Mouse (Mus musculus): ENCODE measurements around the gene Bicral.

Gene Bicral

DNA sequence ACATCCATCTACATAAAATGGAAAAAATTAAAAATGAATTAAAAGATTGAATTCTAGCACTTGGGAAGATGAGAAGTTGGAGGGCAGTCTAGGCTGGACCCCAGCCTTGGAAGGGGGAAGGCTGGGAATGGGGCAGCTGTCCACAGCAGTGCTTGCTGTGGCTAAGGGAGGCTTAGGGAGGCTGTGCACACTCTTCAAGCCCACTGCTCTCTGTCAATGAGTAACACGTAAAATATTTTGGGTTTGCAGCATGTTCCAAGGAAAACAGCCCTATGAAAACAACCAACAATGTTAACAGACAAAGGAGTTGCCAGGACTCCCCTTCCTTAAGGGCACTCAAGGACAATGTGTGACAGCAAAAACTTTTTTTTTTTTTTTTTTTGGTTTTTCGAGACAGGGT lies 15.3 kb downstream of the Bicral start:
- no peak for DNase-seq (ENCODE audit: low spot score)

DNA sequence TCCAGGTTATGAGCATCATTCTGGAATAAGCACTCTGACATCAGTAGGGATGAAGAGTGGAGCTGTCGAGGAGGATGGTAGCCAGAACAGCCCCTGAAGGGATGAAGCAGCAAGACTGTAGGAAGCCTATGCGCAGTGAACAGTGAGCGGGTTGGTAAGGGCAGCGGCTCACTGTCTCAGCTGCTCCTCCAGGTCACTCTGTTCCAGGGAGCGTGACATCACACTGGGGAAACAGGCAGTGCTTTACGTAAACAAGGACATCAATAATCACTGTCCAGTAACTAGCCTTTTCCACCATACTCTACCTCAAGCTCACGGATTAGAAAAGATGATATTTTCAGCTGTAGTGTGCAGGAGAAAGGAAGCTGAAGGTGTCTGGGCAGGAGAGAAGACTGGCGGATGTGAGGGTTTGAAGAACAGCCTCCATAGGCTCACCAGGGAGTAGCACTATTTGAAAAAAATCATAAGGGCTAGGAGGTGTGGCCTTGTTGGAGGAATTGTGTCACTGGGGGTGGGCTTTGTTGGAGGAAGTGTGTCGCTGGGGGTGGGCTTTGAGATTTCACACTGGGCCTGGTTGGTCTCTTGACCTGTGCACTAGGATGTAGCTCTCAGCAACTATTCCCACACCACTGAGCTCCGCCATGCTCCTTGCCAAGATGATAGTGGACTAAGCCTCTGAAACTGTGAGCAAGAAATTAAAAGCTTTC lies 17.8 kb downstream of the Bicral start:
- DNase-seq (ENCODE audit: low spot score): no peak

GRCm38 (mm10) chr17:46838396-46838920 lies 19.8 kb downstream of the Bicral start:
- DNase-seq (ENCODE audit: low spot score): no peak

DNA sequence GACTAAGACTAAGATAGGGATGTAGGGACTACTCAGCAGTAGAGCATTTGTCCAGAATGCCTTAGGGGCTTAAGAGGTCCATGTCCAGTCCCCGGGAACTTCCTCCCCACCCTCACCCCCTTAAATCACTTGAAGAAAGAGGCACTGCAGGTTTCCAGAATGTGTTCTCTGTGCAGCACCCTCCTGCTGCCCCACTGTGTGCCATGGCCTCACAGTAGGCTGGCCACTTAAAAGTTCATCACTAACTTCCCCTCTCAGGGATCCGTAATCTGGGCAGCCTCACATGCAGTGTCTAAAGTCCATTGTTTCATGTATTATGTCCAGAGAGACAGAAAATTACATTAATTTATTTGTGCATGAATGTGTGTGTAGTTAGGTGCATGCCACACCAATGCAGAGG lies 20.4 kb downstream of the Bicral start:
- no peak for DNase-seq (ENCODE audit: low spot score)

GRCm38 (mm10) chr17:46835093-46835715 lies 23.1 kb downstream of the Bicral start:
- no peak for DNase-seq (ENCODE audit: low spot score)

GRCm38 (mm10) chr17:46832981-46833305 lies 25.3 kb downstream of the Bicral start:
- no peak for DNase-seq (ENCODE audit: low spot score)

DNA sequence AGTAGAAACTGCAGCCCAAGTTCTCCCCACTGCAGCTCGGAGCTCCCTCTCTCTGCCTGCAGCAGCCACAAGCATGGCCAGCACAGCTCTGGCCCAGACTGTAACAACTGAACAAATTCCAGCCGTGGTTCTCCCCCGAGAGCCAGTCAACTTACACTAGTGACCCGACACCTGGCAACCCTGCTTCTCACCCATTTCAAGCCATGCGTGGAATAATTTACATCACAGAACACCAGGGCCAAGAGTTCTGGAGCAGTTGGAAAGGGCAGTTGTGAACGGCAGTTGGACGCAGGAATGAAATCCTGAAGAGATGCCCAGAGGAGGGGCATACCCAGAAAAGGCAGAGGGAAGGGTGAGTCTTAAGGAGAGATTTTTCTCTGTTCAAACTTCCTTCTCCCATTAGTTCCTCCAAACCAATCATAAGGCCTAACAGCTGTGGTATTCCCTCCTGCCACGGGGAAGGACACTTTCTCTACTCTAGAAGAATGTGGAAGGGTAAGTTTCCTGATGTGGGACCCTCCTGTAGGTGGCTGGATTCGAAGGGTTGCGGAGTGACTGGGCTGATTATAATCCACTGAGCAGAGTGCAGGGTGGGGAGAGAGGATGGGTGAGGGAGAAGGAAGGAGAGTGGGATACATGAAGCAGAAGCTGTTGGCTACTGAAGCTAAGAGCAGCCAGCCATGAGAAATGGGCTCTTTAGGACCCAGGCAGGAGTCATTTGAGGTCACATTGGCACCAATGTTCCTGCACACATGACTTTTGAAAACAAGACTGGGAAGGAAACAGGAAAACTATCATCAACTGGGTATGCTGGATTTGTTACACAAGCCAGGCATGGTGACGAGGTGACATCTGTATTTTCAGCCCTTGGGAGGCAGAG lies 25.9 kb downstream of the Bicral start:
- DNase-seq (ENCODE audit: low spot score): no peak

- no peak for DNase-seq (ENCODE audit: low spot score)
These were observed 28.3 kb downstream of the Bicral start for GRCm38 (mm10) chr17:46829856-46830535.

DNA sequence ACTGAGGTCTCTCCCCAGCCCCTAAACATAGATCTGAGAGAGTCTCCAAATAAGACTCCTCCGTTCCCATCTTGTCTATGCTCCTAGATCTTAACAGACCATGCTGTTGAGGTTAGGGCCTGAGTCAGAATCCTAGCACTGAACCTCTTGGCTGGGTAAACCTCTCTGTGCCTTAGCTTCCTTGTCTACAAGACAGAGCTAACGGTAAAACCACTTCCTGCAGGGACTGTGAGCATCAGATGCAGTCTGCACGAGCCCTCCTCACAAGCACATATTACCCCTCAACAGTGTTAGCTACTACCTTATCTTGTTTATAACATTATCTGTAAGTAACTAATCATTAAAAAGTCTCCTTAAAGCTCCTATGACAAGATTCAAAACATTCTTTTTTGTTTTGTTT lies 29.3 kb downstream of the Bicral start:
- DNase-seq (ENCODE audit: low spot score): no peak

GRCm38 (mm10) chr17:46823091-46823490 lies 35.2 kb downstream of the Bicral start:
- DNase-seq (ENCODE audit: low spot score): no peak

GRCm38 (mm10) chr17:46820628-46821027 lies 37.7 kb downstream of the Bicral start:
- no peak for DNase-seq (ENCODE audit: low spot score)

DNA sequence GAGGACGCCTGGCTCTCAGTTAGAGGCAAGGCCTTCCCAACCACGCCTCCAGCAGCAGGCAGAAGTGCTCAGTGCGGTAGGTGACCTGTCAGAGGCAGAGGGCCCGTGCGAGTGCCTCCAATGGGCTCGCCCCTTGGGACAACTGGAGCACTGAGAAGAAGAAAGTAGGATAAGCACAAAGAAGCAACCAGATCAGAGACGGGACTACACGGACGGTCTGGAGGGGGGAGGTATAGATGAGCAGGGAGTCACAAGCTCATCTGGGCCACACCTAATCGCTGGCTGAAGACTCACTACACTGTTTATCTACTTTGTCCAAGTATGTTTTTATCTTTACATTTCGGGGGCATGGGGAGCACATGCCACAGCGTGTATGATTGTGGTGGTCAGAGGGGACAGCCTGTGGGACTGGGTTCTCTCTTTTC lies 40.5 kb downstream of the Bicral start:
- DNase-seq (ENCODE audit: low spot score): no peak

DNA sequence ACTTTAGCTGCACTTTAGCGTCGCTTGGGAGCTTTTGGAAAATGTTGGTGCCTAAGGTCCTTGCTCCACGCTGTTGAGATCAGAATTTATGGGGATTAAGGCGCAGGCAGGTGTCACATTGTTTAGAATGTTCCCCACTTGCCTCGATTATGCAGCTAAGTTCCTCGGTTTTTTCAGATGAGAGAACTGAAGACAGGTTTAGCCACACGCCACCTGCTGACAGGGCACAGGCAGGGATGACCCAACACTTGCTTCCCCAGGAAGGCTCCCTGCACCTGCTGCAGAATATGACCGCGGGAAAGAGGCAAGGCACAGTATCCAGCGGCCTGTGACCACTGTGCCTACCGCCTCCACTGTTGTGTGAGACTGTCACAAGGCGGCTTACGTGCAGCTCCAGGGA lies 42.0 kb downstream of the Bicral start:
- no peak for DNase-seq (ENCODE audit: low spot score)

- DNase-seq (ENCODE audit: low spot score): no peak
These were observed 43.8 kb downstream of the Bicral start for GRCm38 (mm10) chr17:46814497-46814896.

GRCm38 (mm10) chr17:46813637-46814036 lies 44.6 kb downstream of the Bicral start:
- DNase-seq (ENCODE audit: low spot score): no peak

DNA sequence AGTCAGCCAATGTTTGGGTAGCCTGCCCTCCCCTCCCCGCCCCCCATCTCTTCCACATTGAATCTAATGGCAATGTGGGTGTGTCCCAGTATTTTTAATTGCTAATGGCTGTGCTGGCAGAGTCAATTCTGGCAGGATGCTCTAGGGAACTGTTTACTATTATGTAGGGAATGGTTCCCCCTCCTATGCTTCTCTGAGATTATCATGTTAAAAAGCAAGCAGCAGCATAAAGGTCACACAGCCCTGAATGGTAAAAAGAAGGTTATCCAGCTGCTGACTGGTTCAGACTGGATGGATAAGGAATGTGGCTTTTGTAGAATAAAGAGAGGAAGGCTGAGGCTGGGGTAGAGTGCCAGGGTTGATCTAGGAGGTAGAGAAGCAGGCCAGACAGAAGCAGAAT lies 45.8 kb downstream of the Bicral start:
- DNase-seq (ENCODE audit: low spot score): no peak

GRCm38 (mm10) chr17:46810672-46811071 lies 47.6 kb downstream of the Bicral start:
- no peak for DNase-seq (ENCODE audit: low spot score)

GRCm38 (mm10) chr17:46809131-46809830 lies 49.0 kb downstream of the Bicral start:
- no peak for DNase-seq (ENCODE audit: low spot score)

DNA sequence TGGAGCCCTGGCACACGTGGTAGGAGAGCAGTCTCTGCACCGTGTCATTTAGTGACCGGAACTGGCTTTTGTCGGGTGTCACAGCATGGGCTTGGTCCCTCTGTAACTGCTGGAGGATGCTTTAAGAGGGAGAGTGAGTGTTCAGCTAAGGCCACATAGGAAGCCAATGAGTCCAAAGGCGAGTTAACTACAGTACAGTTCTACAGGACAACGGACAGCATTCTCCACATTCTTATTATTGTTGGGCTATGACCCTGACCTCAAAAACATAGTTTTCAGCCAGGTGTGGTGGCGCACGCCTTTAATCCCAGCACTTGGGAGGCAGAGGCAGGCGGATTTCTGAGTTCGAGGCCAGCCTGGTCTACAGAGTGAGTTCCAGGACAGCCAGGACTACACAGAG lies 49.9 kb downstream of the Bicral start:
- DNase-seq (ENCODE audit: low spot score): no peak

DNA sequence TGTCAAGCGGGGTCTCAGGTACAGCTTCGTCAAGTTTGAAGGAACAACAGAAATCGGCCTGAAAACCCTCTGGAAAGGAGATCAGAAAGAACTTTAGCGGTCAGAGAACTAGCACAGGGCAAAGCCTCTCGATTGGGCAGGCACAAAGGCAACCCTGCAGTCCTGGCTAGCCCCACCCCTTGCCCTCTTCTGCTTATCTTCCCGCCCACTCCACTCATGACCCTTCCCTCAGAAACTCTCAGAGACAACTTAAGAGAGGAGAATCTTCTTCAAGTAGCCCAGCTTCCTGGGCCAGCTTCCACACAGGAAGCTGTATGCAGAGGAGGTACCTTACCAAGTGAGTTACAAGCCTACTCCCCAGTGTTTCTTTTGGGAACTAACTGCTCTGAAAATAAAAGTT lies 56.5 kb downstream of the Bicral start:
- no peak for DNase-seq (ENCODE audit: low spot score)

DNA sequence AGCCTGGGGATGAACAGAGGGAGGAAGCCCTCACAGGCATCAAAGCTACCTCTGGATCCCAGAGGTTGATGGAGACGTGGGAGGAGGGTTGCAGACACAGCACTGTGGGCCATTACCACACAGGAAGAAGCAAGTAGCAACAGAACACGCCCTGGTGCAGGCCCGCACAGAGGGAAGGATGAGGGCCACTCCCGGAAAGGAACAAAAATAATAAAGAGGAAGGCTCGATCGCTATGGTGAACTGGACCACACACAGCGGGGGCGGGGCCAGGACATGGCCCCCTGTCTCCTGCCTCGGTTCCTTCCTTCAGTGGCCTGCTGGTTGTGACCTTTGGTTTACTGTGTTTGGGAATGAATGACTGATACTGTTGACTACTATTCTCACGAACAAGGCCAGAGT lies 58.6 kb downstream of the Bicral start:
- DNase-seq (ENCODE audit: low spot score): no peak

DNA sequence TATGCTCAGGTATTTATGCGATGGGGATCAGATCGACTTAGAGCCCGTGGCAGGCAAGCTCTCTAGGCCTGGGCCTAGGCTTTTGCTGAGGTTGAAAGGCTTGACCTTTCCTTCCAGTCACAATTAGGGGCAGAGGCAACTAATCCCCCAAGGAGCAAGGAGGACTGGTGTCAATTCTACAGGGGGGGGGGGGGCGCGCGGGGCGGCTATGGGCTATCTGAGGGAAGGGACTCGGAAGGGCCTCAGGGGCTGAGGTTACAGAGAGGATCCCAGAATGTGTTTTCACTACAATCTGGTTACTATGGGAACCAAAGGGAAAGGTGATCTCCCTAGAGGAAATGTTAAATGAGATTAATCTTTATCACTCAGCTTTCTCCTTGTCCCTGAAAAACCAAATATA lies 60.9 kb downstream of the Bicral start:
- no peak for DNase-seq (ENCODE audit: low spot score)

Data from ovary, postnatal 10 days (tissue).